Mouse (Mus musculus) liver, adult 2 months (tissue): ENCODE results near the gene Dnajc5. TPM values are rescaled to one million over a fixed set of nuclear protein-coding genes. Genes with fewer than 3 reads are reported as not detected.

Source experiments
- DNase-seq: peaks from one replicate; pipeline ENCODE4 v3.0.0-alpha.2; 2011; ENCODE audit warnings: low read depth, low spot score; ENCODE audit errors: extremely low read depth
- H3K27ac ChIP-seq: fragments of 200-500 bp; replicated peaks from 2 replicates; pipeline ENCODE4 v1.5.1; 2012; ENCODE audit warnings: low read depth, mild to moderate bottlenecking, control low read depth, inconsistent platforms, low read length; ENCODE audit not compliant: insufficient read depth
- H3K27me3 ChIP-seq: fragments of 200-500 bp; 2 replicates; pipeline ENCODE4 v1.6.1; 2012; ENCODE audit warnings: mild to moderate bottlenecking, moderate library complexity, low read length, inconsistent platforms; ENCODE audit not compliant: control insufficient read depth, insufficient read depth
- H3K36me3 ChIP-seq: fragments of 200-500 bp; 2 replicates; pipeline ENCODE4 v1.6.1; 2012; ENCODE audit warnings: low read length, inconsistent platforms; ENCODE audit not compliant: control insufficient read depth, insufficient read depth
- H3K4me1 ChIP-seq: fragments of 200-500 bp; 2 replicates; pipeline ENCODE4 v1.6.1; 2011; ENCODE audit warnings: low read length; ENCODE audit not compliant: control insufficient read depth, insufficient read depth
- H3K4me3 ChIP-seq: fragments of 200-500 bp; 2 replicates; pipeline ENCODE4 v1.5.1; 2011; ENCODE audit warnings: low read depth, mild to moderate bottlenecking, control low read depth, low read length, moderate library complexity; ENCODE audit not compliant: insufficient read depth
- H3K79me2 ChIP-seq: fragments of 200-500 bp; 2 replicates; pipeline ENCODE4 v1.6.1; 2012; ENCODE audit warnings: inconsistent platforms, mild to moderate bottlenecking, low read length, moderate library complexity; ENCODE audit not compliant: control insufficient read depth, insufficient read depth
- H3K9ac ChIP-seq: fragments of 200-500 bp; 2 replicates; pipeline ENCODE4 v1.6.1; 2012; ENCODE audit warnings: low read depth, mild to moderate bottlenecking, control low read depth, inconsistent platforms, low read length
- CTCF ChIP-seq: fragments of 200-500 bp; IDR thresholded peaks from 2 replicates; pipeline ENCODE4 v1.5.1; 2011; ENCODE audit warnings: low read depth, low read length, control low read depth
- POLR2A ChIP-seq: fragments of 200-500 bp; IDR thresholded peaks from 2 replicates; pipeline ENCODE4 v1.6.1; 2011; ENCODE audit warnings: low read length, control low read depth; ENCODE audit not compliant: insufficient read depth; ENCODE audit errors: extremely low read depth
- WGBS: fragments of 180-500 bp; shearing (Covaris S2); methylation state at CpG from one replicate; pipeline ENCODE4 v1.1.7; 2018; 5-methylcytosine and 5-hydroxymethylcytosine counted together
- polyA plus RNA-seq: library from polyadenylated mRNA; depleted of rRNA; stranded (reverse); fragments of >200 nt; gene quantifications from 2 replicates; pipeline ENCODE4 v1.2.3, GENCODE M21; 2012
- total RNA-seq: library from RNA; depleted of rRNA; stranded (reverse); fragments of >200 nt; gene quantifications from 2 replicates; pipeline ENCODE4 v1.2.3, GENCODE M21; 2014

Dnajc5 gene
- total and polyA plus RNA-seq, 2 experiments: 20.2 to 30.7 TPM

DNA sequence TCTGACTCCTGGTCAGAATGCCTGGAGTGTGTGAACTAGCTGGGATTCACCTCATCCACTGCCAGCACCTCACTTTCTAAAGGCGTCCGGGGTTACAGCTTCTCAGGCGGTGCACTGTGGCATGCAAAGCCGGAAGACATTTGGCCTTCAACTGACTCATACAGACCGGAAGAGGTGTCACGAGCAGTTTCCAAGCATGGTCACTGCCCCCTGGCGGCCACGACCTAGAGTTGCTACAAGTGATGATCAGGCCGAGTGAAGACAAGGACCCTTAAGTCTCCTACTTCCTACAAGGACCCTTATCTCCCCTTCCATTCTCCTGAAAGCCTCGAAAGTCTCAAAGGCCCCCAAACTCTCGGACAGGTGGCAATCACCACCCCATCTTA is 60.7 kb downstream of the Dnajc5 start:
- peaks cover 16% of the 10 kb centered on the region; the same call in 1 of the 2 replicates for H3K4me1 ChIP-seq
- H3K9ac ChIP-seq: peak overlapping the region; percentile 90
- H3K27ac ChIP-seq: peak overlapping the region; percentile 94
- peak overlapping the region; percentile 85 for H3K4me3 ChIP-seq
- no peaks in the 10 kb centered on the region for H3K36me3 ChIP-seq
- no peaks in the 10 kb centered on the region for H3K27me3 ChIP-seq
- whole genome bisulfite sequencing: 0% methylated on average over 11 of the region's 11 CpGs
- DNase-seq: peak; percentile 88
- peaks cover 13% of the 10 kb centered on the region; the same call in 1 of the 2 replicates for H3K79me2 ChIP-seq
- TF ChIP-seq POLR2A (no peak), CTCF (peak; percentile 93)

DNA sequence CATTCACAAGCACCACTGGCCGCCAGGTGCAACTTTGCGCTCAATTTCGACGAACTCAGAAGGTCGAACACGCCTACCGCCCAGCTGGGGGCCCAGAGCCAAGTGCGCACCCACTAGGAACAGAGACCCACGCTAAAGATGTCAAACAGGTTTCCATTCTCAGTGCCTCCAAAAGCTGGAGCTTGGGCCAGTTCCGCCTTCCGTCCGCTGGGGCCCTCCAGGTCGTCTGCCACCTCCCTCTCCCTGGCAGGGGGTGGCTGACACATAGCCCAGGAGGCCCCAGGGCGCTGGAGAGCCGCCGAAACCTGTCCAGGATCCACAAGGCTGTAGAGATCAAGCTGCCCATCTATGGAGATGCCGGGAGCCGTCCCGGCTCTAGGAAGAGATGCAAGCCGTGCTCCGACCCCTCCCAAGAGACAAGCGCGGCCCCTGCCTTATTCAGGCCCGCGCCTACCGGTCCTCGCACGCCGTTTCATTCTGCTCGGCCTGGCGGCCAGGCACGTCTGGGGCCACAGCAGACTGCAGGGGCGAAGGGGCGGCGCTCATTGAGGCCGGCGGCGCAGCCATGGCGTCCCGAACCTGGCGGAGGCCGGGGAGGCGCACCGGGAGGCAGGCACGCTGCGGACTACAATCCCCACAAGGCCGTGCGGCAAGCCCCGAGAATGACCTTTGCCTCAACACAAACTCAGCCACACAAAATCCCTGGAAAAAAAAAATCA is 61.3 kb downstream of the Dnajc5 start:
- TF ChIP-seq POLR2A (peak; percentile 67; the same call in 1 of the 2 replicates), CTCF (no peak)
- WGBS: under 1% methylated on average over 49 of the region's 49 CpGs
- H3K27ac ChIP-seq: peak overlapping the region; percentile 94
- peaks cover 13% of the 10 kb centered on the region; the same call in 1 of the 2 replicates for H3K79me2 ChIP-seq
- H3K27me3 ChIP-seq: no peaks in the 10 kb centered on the region
- peak; percentile 85 for DNase-seq
- peaks cover 16% of the 10 kb centered on the region; the same call in 1 of the 2 replicates for H3K4me1 ChIP-seq
- H3K4me3 ChIP-seq: peak overlapping the region; percentile 85
- no peaks in the 10 kb centered on the region for H3K36me3 ChIP-seq
- peak overlapping the region; percentile 90 for H3K9ac ChIP-seq

DNA sequence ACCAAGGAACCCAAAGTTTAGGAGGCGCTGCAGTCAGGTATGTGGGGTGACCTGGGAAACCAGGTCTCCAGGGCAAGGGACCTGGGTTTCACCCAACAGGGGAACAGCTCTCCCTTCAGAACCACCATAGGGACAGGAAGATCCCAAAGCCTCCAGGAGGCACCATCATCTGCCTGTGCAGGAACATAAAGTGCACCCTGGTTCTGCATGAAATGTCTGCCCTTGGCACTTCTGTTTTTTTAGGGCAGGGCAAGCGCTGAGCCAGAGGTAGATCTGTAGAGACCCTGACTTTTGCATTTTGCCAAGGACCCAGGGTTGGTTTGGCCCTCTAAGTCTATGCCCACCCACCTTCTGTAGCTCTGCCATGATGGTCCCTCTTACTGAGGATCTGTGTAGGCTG is 62.1 kb downstream of the Dnajc5 start:
- no peak for TF ChIP-seq CTCF
- TF ChIP-seq POLR2A: no peak
- no peak for DNase-seq
- H3K36me3 ChIP-seq: no peaks in the 10 kb centered on the region
- peak overlapping the region; percentile 11 for H3K27ac ChIP-seq
- no peak overlapping the region for H3K4me3 ChIP-seq
- WGBS: 68% methylated on average over 2 of the region's 2 CpGs
- peaks cover 13% of the 10 kb centered on the region; the same call in 1 of the 2 replicates for H3K79me2 ChIP-seq
- H3K9ac ChIP-seq: no peak overlapping the region
- peaks cover 16% of the 10 kb centered on the region; the same call in 1 of the 2 replicates for H3K4me1 ChIP-seq
- no peaks in the 10 kb centered on the region for H3K27me3 ChIP-seq

DNA sequence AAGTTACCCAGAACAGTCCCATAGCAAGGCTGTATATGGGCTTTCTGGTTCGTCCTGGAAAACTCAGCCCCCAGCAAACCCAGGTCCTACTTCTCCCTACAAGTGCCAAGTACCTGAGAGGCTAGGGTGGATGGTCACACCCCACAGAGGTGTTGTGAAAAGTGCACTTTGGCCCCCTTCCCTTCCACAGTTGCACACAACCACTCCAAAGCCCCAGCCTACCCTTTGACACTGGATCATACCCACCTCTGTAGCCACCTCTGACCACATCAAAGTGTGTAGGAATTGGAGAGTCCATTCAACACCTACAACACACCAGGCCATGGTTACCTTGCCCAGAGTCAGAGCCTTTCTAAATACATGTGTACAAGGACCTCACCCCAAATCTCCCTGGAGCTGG is 62.7 kb downstream of the Dnajc5 start:
- H3K4me1 ChIP-seq: peaks cover 16% of the 10 kb centered on the region; the same call in 1 of the 2 replicates
- no peaks in the 10 kb centered on the region for H3K27me3 ChIP-seq
- peak; percentile 55 for DNase-seq
- TF ChIP-seq CTCF: no peak
- no peak for TF ChIP-seq POLR2A
- H3K9ac ChIP-seq: no peak overlapping the region
- WGBS: 64% methylated on average over 1 of the region's 1 CpGs
- H3K27ac ChIP-seq: peak overlapping the region; percentile 11
- H3K4me3 ChIP-seq: no peak overlapping the region
- H3K79me2 ChIP-seq: peaks cover 13% of the 10 kb centered on the region; the same call in 1 of the 2 replicates
- no peaks in the 10 kb centered on the region for H3K36me3 ChIP-seq

DNA sequence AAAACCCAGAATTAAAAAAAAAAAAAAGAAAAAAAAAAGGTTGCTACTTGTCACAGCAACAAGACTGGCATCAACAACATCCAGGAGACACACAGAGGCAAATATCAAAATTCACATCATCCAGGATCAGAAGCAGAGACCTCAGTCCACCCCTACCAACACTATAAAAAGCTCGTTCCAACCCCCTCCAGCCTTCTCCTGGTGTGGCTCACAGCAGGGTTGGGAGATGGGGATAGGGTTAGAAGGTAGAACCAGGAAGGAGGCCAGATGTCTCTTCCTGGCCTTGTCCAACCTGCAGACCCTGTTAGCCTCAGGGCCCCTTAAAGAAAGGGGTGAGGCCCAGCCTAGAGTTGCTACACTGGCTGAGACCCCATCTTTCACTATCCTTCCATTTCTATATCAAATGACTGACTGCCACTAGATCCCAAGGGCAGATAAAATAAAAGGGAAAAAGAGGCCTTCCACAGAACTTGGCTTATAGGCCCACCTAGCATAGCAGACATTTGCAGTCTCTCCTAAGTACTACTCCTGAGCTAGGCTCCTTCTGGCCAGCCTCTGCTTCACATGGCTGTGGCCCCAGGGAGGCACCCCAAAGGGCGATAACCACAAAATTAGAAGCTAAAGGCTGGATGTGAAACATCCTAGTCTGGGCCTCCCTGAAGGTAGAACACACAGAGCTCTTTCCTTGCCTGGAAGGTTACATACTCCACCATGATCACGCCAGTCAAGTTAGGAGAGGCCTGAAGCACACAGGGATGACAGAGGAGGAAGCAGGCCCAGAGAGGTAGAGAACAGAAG is 63.4 kb downstream of the Dnajc5 start:
- Histone ChIP-seq H3K36me3 (no peaks in the 10 kb centered on the region; the same call in 1 of the 2 replicates), H3K27ac (no peak overlapping the region), H3K27me3 (no peaks in the 10 kb centered on the region), H3K4me3 (no peak overlapping the region), H3K4me1 (peaks cover 16% of the 10 kb centered on the region; the same call in 1 of the 2 replicates), H3K79me2 (peaks cover 13% of the 10 kb centered on the region; the same call in 1 of the 2 replicates), H3K9ac (no peak overlapping the region)
- no peak for TF ChIP-seq POLR2A
- no peak for TF ChIP-seq CTCF
- DNase-seq: no peak
- WGBS: 94% methylated on average over 3 of the region's 3 CpGs
